Mouse (Mus musculus) megakaryocyte-erythroid progenitor cell, adult 5-6 weeks (primary cell): ENCODE data around the gene Sos2. TPM values are rescaled to one million over a fixed set of nuclear protein-coding genes. Genes with fewer than 3 reads are reported as not detected.

ENCODE experiments used
- total RNA-seq, 2 experiments: library from RNA; stranded (forward) in 1 of 2; stranded (reverse) in 1 of 2; fragments of 200-1000, 215-1000 nt in 1 of 2; fragments of >200 nt in 1 of 2; fragmentation: Nextera tagmentation in 1 of 2; gene quantifications; 2 replicates each; pipeline ENCODE4 v1.2.3; 2014 to 2017

The Sos2 gene
- total RNA-seq, 2 experiments from 2014 or later, result 36.3 to 74.0 TPM

Other genes starting within 250 kb of the Sos2 start
- 15.5 and 21.3 TPM in 2 replicates for gene Vcpkmt, start 98.8 kb downstream of the Sos2 start, total RNA-seq (2014; fragmentation: Nextera tagmentation)
- gene Vcpkmt, start 98.8 kb downstream of the Sos2 start, total RNA-seq (2017), result 17.5 and 25.4 TPM in 2 replicates
- 25.7 and 36.9 TPM in 2 replicates for gene L2hgdh, start 43.0 kb upstream of the Sos2 start, total RNA-seq (2014; fragmentation: Nextera tagmentation)
- 27.9 and 54.3 TPM in 2 replicates for gene L2hgdh, start 43.0 kb upstream of the Sos2 start, total RNA-seq (2017)
- 35.6 and 62.7 TPM in 2 replicates for gene Atp5s, start 43.1 kb upstream of the Sos2 start, total RNA-seq (2014; fragmentation: Nextera tagmentation)
- 10.6 and 13.0 TPM in 2 replicates for gene Atp5s, start 43.1 kb upstream of the Sos2 start, total RNA-seq (2017)
- 0.27 and 0.57 TPM in 2 replicates for gene Cdkl1, start 109.4 kb upstream of the Sos2 start, total RNA-seq (2014; fragmentation: Nextera tagmentation)
- gene Cdkl1, start 109.4 kb upstream of the Sos2 start, total RNA-seq (2017), result 1.2 and 2.1 TPM in 2 replicates
- gene Atl1, start 210.8 kb upstream of the Sos2 start, total RNA-seq (2014; fragmentation: Nextera tagmentation), result 2.8 and 3.4 TPM in 2 replicates
- gene Atl1, start 210.8 kb upstream of the Sos2 start, total RNA-seq (2017), result 3.1 and 6.5 TPM in 2 replicates
- gene Map4k5, start 211.3 kb upstream of the Sos2 start, total RNA-seq (2014; fragmentation: Nextera tagmentation), result 24.2 and 33.9 TPM in 2 replicates
- gene Map4k5, start 211.3 kb upstream of the Sos2 start, total RNA-seq (2017), result 25.0 and 29.2 TPM in 2 replicates